Mouse (Mus musculus): ENCODE results near the gene Unc79.

The Unc79 gene

GRCm38 (mm10) chr12:103041401-103041800 lies 92.7 kb downstream of the Unc79 start:
- no peak for DNase-seq (ENCODE audit: low read depth, low spot score)

GRCm38 (mm10) chr12:103042711-103043110 lies 94.1 kb downstream of the Unc79 start:
- DNase-seq (ENCODE audit: low read depth, low spot score): no peak

GRCm38 (mm10) chr12:103044422-103044821 lies 95.8 kb downstream of the Unc79 start:
- no peak for DNase-seq (ENCODE audit: low read depth, low spot score)

- DNase-seq (ENCODE audit: low read depth, low spot score): no peak
These were observed 101.2 kb downstream of the Unc79 start for GRCm38 (mm10) chr12:103049865-103050264.

- DNase-seq (ENCODE audit: low read depth, low spot score): no peak
These were observed 110.8 kb downstream of the Unc79 start for GRCm38 (mm10) chr12:103059321-103060053.

GRCm38 (mm10) chr12:103060791-103061190 lies 112.1 kb downstream of the Unc79 start:
- DNase-seq (ENCODE audit: low read depth, low spot score): no peak

- DNase-seq (ENCODE audit: low read depth, low spot score): no peak
These were observed 113.5 kb downstream of the Unc79 start for GRCm38 (mm10) chr12:103062133-103062532.

GRCm38 (mm10) chr12:103064944-103065343 lies 116.3 kb downstream of the Unc79 start:
- peak; percentile 29 for DNase-seq (ENCODE audit: low read depth, low spot score)

GRCm38 (mm10) chr12:103068161-103068560 lies 119.5 kb downstream of the Unc79 start:
- no peak for DNase-seq (ENCODE audit: low read depth, low spot score)

GRCm38 (mm10) chr12:103069565-103069964 lies 120.9 kb downstream of the Unc79 start:
- no peak for DNase-seq (ENCODE audit: low read depth, low spot score)

- no peak for DNase-seq (ENCODE audit: low read depth, low spot score)
These were observed 125.3 kb downstream of the Unc79 start for GRCm38 (mm10) chr12:103073953-103074352.

- no peak for DNase-seq (ENCODE audit: low read depth, low spot score)
These were observed 130.1 kb downstream of the Unc79 start for GRCm38 (mm10) chr12:103078751-103079150.

GRCm38 (mm10) chr12:103080055-103080454 lies 131.4 kb downstream of the Unc79 start:
- no peak for DNase-seq (ENCODE audit: low read depth, low spot score)

GRCm38 (mm10) chr12:103091831-103092230 lies 143.2 kb downstream of the Unc79 start:
- no peak for DNase-seq (ENCODE audit: low read depth, low spot score)

GRCm38 (mm10) chr12:103095160-103095559 lies 146.5 kb downstream of the Unc79 start:
- DNase-seq (ENCODE audit: low read depth, low spot score): no peak

- DNase-seq (ENCODE audit: low read depth, low spot score): no peak
These were observed 150.5 kb downstream of the Unc79 start for GRCm38 (mm10) chr12:103099185-103099584.

- DNase-seq (ENCODE audit: low read depth, low spot score): no peak
These were observed 151.4 kb downstream of the Unc79 start for GRCm38 (mm10) chr12:103100088-103100487.

GRCm38 (mm10) chr12:103103041-103103440 lies 154.4 kb downstream of the Unc79 start:
- DNase-seq (ENCODE audit: low read depth, low spot score): no peak

- DNase-seq (ENCODE audit: low read depth, low spot score): no peak
These were observed 154.9 kb downstream of the Unc79 start for GRCm38 (mm10) chr12:103103601-103104000.

- no peak for DNase-seq (ENCODE audit: low read depth, low spot score)
These were observed 160.6 kb downstream of the Unc79 start for GRCm38 (mm10) chr12:103109301-103109700.

- DNase-seq (ENCODE audit: low read depth, low spot score): no peak
These were observed 168.0 kb downstream of the Unc79 start for GRCm38 (mm10) chr12:103116639-103117038.

GRCm38 (mm10) chr12:103117517-103118193 lies 169.0 kb downstream of the Unc79 start:
- DNase-seq (ENCODE audit: low read depth, low spot score): no peak

- DNase-seq (ENCODE audit: low read depth, low spot score): no peak
These were observed 173.3 kb downstream of the Unc79 start for GRCm38 (mm10) chr12:103121928-103122327.
